Mouse (Mus musculus): ENCODE measurements at regions not wholly inside any gene's neighbourhood (a gene's known extent, or its start where the extent isn't known, plus 50 kb on each side); places are given as distances from the start of the nearest gene placed in this dataset.
"Not testable (repeated sequence)": the region's sequence is repeated elsewhere in the genome, so short reads cannot be mapped to it uniquely, and the experiment has no call there.

- no peak for DNase-seq
- intact Hi-C loops (cut with DNase I), result no loop called here
- Histone ChIP-seq H3K27ac (no peak overlapping the region), H3K4me3 (no peak overlapping the region)
- no peak for TF ChIP-seq CTCF (IDR thresholded peaks at IDR 0.05)
These were observed 456.4 kb downstream of the Serpinb8 start for GRCm38 (mm10) chr1:108046194-108046593.

DNA sequence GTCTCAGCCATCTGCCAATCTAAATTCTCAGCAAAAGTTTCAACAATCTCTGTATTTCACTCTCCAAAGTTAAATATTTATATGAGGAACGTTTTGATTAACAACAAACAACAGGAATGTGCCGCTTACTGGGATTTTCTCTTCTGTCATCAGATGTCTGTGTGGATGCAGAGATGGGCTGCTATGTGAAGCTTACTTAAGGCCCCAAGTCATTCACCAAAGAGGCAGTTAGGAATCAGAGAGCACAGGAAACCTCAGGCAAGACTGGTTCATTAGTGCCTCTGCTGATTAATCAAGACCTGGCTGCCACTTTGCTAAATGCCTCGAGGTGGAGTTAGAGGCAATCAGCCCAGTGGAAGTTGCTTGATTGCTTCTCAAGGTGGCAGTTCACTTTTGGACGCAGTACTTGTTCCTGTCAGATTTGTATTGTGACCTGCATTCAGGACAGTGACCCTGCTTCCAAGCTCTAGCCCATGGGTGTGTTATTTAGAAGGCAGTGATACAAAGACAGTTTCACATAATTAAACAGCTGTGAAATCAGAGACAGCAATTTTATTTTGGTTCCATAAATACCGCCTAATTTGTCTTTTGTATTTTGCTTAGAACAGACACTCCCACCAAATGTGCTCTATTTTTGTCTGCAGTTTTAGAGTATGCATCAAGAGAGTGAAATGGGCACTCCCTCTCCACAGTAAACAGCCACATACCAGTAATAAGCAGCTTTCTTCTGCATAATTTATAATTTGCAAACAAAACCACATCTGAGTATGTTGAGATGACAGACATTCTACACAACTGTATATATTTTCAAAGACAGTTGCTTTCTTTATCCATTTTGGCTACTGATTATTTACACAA is 457.3 kb downstream of the Serpinb8 start:
- intact Hi-C loops (cut with DNase I), result no loop called here
- no peak for DNase-seq
- no peak for TF ChIP-seq CTCF (IDR thresholded peaks at IDR 0.05)
- Histone ChIP-seq H3K27ac (no peak overlapping the region), H3K4me3 (no peak overlapping the region)

- TF ChIP-seq CTCF (IDR thresholded peaks at IDR 0.05), result no peak
- H3K4me3 ChIP-seq, result no peak overlapping the region
- no peak overlapping the region for H3K27ac ChIP-seq
- intact Hi-C loops (cut with DNase I), result no loop called here
- DNase-seq, result no peak
These were observed 504.8 kb downstream of the Serpinb8 start for GRCm38 (mm10) chr1:108094622-108095021.

DNA sequence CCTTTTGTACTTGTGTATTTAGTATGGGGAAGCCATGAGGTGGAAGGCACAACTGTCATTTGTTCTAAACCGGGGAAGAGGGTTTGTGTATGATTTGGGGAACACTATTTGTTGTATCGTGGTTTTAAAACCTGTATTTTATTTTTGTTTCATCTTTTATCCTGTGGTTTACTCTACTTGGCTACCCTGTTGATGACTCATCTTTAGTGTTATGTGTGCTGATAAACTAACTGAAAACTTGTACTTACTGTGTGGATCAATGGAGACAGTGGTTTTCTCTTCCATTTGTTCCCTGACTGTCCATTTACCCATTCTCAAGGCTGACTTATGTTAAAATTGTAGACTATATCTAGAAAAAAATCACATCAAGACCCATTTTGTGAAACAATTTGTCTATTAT is 512.8 kb downstream of the Serpinb8 start:
- intact Hi-C loops (cut with DNase I), result no loop called here
- no peak for TF ChIP-seq CTCF (IDR thresholded peaks at IDR 0.05)
- H3K4me3 ChIP-seq, result no peak overlapping the region
- no peak overlapping the region for H3K27ac ChIP-seq
- no peak for DNase-seq

DNA sequence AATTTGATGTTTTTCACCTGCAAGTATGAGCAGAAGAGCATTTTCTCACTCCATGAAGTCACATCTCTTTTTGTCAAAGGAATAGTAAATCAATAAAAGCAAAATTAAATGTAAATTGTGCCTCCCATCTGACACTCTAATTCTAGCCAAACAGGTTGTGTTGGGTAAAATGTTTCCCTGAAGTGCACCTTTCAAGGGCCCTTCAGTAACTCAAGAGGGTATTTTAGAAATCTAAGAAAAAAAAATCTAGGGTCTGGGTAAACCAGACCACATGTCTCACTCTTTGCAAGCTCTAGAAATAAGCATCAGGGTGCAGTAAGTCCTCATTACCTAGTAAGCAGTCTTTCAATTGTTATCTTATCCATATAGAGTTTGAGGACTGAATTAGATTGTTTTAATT is 521.2 kb downstream of the Serpinb8 start:
- Histone ChIP-seq H3K4me3 (no peak overlapping the region), H3K27ac (no peak overlapping the region)
- no peak for DNase-seq
- intact Hi-C loops (cut with DNase I), result no loop called here
- no peak for TF ChIP-seq CTCF (IDR thresholded peaks at IDR 0.05)

DNA sequence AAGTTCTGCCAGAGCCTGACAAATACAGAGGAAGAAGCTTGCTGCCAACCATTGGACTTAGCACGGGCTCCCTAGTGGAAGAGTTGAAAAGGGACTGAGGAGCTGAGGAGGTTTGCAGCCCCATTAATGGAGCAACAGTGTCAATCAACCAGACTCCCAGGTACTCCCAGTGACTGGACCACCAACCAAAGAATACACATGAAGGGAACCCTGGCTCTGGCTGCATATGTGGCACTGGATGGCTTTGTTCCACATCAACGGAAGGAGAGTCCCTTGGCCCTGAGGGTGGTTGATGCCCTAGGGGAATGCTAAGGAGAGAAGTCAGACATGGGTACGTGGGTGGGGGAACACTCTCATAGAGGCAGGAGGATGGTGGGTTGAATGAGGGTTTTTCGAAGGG is 537.6 kb downstream of the Serpinb8 start:
- intact Hi-C loops (cut with DNase I), result no loop called here
- no peak for DNase-seq
- H3K27ac ChIP-seq, result no peak overlapping the region
- TF ChIP-seq CTCF (IDR thresholded peaks at IDR 0.05), result no peak
- H3K4me3 ChIP-seq, result no peak overlapping the region

DNA sequence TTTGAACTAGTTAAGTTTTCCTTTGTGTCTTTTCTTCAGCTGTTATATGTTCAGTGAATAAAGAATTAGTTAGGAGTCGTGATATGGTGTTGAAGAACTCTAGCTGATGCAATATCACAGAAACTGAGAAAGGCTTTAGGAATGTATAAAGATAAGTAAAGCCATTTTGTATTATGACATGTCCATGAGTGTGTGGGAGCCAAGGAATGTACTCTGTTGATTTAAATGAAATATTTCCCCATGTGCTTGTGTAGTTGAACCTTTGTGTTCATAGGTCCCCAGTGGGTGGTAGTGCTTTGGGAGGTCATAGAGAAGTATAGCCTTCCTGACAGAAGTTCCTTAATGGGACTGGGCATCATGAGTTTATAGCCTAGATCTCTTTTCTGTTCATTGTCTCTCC is 542.2 kb downstream of the Serpinb8 start:
- intact Hi-C loops (cut with DNase I), result no loop called here
- TF ChIP-seq CTCF (IDR thresholded peaks at IDR 0.05), result no peak
- no peak overlapping the region for H3K27ac ChIP-seq
- no peak for DNase-seq
- H3K4me3 ChIP-seq, result no peak overlapping the region

DNA sequence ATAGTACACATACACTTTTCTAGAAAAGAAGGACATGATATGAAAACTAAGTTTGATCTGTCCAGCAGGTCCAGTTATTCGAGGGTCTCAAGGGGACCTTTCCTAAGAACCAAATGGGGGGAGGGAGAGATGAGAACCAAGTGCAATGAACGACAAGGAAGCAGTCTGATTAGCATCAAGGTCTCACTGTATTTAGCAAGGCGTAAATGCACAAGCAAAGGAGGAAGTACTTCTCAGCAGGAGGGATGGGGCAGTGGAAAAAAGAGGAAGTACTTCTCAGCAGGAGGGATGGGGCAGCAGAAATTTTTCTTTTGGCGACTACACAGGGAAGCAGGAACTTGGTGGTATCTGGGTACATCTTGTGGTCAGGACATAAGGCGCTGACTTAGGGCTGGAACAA is 545.5 kb downstream of the Serpinb8 start:
- H3K27ac ChIP-seq; H3K4me3 ChIP-seq; DNase-seq; intact Hi-C loops (cut with DNase I): not testable (repeated sequence)

- intact Hi-C loops (cut with DNase I), result no loop called here
- TF ChIP-seq CTCF (IDR thresholded peaks at IDR 0.05), result no peak
- no peak overlapping the region for H3K27ac ChIP-seq
- no peak for DNase-seq
- no peak overlapping the region for H3K4me3 ChIP-seq
These were observed 554.3 kb downstream of the Serpinb8 start for GRCm38 (mm10) chr1:108144114-108144513.

- intact Hi-C loops (cut with DNase I), result no loop called here
- DNase-seq, result no peak
- H3K4me3 ChIP-seq, result no peak overlapping the region
- H3K27ac ChIP-seq, result no peak overlapping the region
- TF ChIP-seq CTCF (IDR thresholded peaks at IDR 0.05), result no peak
These were observed 591.8 kb downstream of the Serpinb8 start for GRCm38 (mm10) chr1:108181350-108182167.

- intact Hi-C loops (cut with DNase I), result no loop called here
- DNase-seq, result no peak
- H3K27ac ChIP-seq, result no peak overlapping the region
- no peak for TF ChIP-seq CTCF (IDR thresholded peaks at IDR 0.05)
- H3K4me3 ChIP-seq, result no peak overlapping the region
These were observed 592.3 kb downstream of the Serpinb8 start for GRCm38 (mm10) chr1:108182168-108182539.

DNA sequence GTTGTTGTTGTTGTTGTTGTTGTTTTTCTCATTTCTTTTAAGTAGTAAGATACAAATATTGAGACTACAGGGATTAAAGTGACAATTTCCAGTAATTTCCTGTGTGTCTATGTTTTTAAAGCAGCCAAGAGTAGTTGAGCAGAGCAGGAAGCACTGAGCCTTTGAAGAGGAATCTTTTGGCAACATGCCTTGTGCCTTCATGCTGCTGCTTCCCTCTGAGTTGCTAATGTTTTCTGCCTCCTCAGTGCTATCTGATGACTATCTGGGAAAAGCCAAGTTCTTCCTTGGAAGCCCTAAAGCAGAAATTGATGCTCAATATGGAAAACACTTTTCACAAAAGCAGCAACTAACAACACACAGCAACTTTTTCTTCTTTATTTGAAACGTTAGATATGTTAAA is 634.2 kb downstream of the Serpinb8 start:
- intact Hi-C loops (cut with DNase I), result no loop called here
- H3K4me3 ChIP-seq, result no peak overlapping the region
- no peak for TF ChIP-seq CTCF (IDR thresholded peaks at IDR 0.05)
- no peak overlapping the region for H3K27ac ChIP-seq
- DNase-seq, result no peak

DNA sequence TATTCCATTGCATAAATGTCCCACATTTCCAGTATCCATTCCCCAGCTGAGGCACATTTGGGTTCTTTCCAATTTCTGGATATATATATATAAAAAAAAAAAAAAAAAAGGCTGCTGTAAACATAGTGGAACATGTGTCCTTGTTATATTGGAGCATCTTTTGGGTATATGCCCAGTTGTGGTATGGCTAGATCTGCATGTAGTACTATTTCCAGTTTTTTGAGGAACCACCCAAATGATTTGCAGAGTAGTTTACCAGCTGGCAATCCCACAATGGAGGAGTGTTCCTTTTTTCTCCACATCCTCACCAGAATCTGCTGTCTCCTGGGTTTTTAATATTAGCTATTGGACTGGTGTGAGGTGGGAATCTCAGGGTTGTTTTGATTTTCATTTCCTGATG is 650.3 kb downstream of the Serpinb8 start:
- intact Hi-C loops (cut with DNase I), result no loop called here
- H3K4me3 ChIP-seq, result no peak overlapping the region
- no peak overlapping the region for H3K27ac ChIP-seq
- DNase-seq, result no peak
- TF ChIP-seq CTCF (IDR thresholded peaks at IDR 0.05), result no peak

Measured in gastrocnemius, adult 2 months (tissue).